Mouse (Mus musculus) stomach, embryonic 14.5 days (tissue): ENCODE data around the gene Suclg2. TPM values are rescaled to one million over a fixed set of nuclear protein-coding genes. Genes with fewer than 3 reads are reported as not detected.

Experiments used
- ATAC-seq: fragments of 200-750 bp; cut with Nextera tagmentation; 2 replicates; pipeline ENCODE4 v1.8.0; 2017; ENCODE audit warnings: low read depth, moderate TSS enrichment; ENCODE audit not compliant: insufficient number of reproducible peaks, insufficient read depth, low FRiP score
- H3K27ac ChIP-seq: fragments of 300-500 bp; sonication (generic); 2 replicates; pipeline ENCODE4 v1.5.1; 2014; ENCODE audit warnings: mild to moderate bottlenecking, low read length, moderate library complexity, mixed read lengths
- H3K27me3 ChIP-seq: fragments of 300-500 bp; sonication (generic); 2 replicates; pipeline ENCODE4 v1.6.1; 2014; ENCODE audit warnings: low read length, control low read depth, mixed read lengths; ENCODE audit not compliant: control insufficient read depth, insufficient read depth
- H3K36me3 ChIP-seq: fragments of 300-500 bp; sonication (generic); 2 replicates; pipeline ENCODE4 v1.6.1; 2014; ENCODE audit warnings: mild to moderate bottlenecking, control low read depth, low read length, moderate library complexity, mixed read lengths; ENCODE audit not compliant: control insufficient read depth, insufficient read depth
- H3K4me1 ChIP-seq: fragments of 300-500 bp; sonication (generic); 2 replicates; pipeline ENCODE4 v1.6.1; 2014; ENCODE audit warnings: low read length, control low read depth, mixed read lengths; ENCODE audit not compliant: control insufficient read depth, insufficient read depth
- H3K4me2 ChIP-seq: fragments of 300-500 bp; sonication (generic); replicated peaks from 2 replicates; pipeline ENCODE4 v1.6.1; 2014; ENCODE audit warnings: low read depth, low read length, control low read depth
- H3K4me3 ChIP-seq: fragments of 300-500 bp; sonication (generic); 2 replicates; pipeline ENCODE4 v1.5.1; 2014; ENCODE audit warnings: low read depth, low read length, control low read depth
- H3K9ac ChIP-seq: fragments of 300-500 bp; sonication (generic); replicated peaks from 2 replicates; pipeline ENCODE4 v1.6.1; 2014; ENCODE audit warnings: low read depth, mild to moderate bottlenecking, control low read depth, low read length, moderate library complexity, mixed read lengths
- H3K9me3 ChIP-seq: fragments of 300-500 bp; sonication (generic); 2 replicates; pipeline ENCODE4 v1.6.1; 2016; ENCODE audit warnings: low read depth, low read length, control low read depth; ENCODE audit not compliant: control insufficient read depth
- WGBS: fragments of 180-500 bp; shearing (Covaris S2); extraction: QIAGEN DNeasy Blood & Tissue Kit; methylation state at CpG from one replicate; pipeline ENCODE4 v1.1.7; 2014; 5-methylcytosine and 5-hydroxymethylcytosine counted together
- polyA plus RNA-seq: library from polyadenylated mRNA; unstranded; fragments of >200 nt; fragmentation: Nextera tagmentation; extraction: Ambion mirVana; gene quantifications from 2 replicates; pipeline ENCODE4 v1.2.1, GENCODE M21; 2014

Suclg2 gene
- polyA plus RNA-seq, 1 experiment from 2014 or later = 92.4 TPM

DNA sequence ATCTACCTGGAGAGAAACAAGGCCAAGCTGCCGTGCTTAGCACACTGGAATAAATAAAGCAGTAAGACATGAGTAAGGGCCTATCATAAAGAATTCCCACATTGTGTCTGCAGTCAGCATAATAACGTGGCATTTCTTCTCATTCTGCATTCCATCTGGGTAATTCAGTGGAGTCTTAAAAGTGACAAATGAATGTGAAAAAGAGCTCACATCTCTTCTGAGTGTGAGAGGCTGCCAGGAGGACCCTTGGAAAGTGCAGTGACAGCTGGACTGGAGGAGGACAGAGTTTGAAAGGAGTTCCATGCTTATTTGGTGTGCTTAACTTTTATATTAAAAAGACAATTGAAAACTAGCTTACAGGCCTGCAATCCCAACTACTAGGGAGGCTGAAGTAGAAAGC lies 83.2 kb downstream of the Suclg2 start:
- Histone ChIP-seq H3K4me1 (no peaks in the 10 kb centered on the region), H3K4me2 (no peak overlapping the region), H3K27me3 (no peaks in the 10 kb centered on the region), H3K9me3 (no peaks in the 10 kb centered on the region), H3K4me3 (no peak overlapping the region), H3K27ac (no peak overlapping the region), H3K9ac (no peak overlapping the region), H3K36me3 (no peaks in the 10 kb centered on the region)
- ATAC-seq = no peak
- WGBS = 23% methylated on average over 2 of the region's 2 CpGs

DNA sequence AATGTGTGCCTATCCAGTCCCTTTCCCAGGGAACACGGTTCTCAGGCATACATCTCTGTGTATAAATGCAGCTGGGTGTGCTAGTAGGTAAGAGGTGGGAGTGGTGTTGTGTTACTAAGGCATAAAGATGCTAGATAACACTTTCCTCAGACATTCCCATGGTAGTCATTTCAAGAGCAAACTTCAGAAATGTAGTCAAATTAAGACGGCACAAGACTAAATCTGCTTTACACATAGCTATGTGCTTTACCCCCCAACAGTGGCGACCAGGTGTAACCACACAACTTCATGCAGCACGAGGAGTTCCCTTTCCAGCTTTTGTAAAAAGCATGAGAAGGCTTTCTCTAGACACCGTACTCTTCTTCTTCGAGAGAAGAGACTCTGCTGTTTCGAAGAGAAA lies 89.5 kb downstream of the Suclg2 start:
- Histone ChIP-seq H3K4me2 (no peak overlapping the region), H3K4me1 (no peaks in the 10 kb centered on the region), H3K27me3 (no peaks in the 10 kb centered on the region), H3K9me3 (no peaks in the 10 kb centered on the region), H3K4me3 (no peak overlapping the region), H3K36me3 (no peaks in the 10 kb centered on the region), H3K27ac (no peak overlapping the region), H3K9ac (no peak overlapping the region)
- WGBS = 85% methylated on average over 7 of the region's 7 CpGs
- no peak for ATAC-seq

DNA sequence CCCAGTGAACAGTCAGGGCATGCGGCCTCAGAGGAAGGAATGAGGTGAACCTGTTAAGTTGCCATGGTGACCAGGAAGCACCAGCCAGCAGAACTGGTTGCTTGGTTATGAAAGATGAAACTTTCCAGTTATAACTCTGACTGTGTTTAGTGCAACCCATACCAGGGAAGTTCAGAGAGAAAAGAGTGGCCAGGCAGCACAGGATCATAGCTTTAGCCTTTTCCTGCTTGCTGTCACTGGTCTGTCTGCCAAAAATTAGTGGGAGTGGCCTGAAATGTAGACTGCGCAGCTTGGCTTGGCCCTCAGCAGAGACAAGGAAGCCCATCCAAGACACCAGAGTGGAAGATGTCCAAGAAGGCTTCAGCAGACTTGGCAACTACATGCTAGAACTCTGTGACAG lies 96.8 kb downstream of the Suclg2 start:
- Histone ChIP-seq H3K36me3 (no peaks in the 10 kb centered on the region), H3K9me3 (no peaks in the 10 kb centered on the region), H3K27ac (no peak overlapping the region), H3K4me3 (no peak overlapping the region), H3K4me1 (0 out of 2 replicates have a peak, but pooled peaks cover 3% of the 10 kb centered on the region), H3K4me2 (no peak overlapping the region), H3K27me3 (no peaks in the 10 kb centered on the region), H3K9ac (no peak overlapping the region)
- no peak; the same call in 1 of the 2 replicates for ATAC-seq
- WGBS = 55% methylated on average over 2 of the region's 2 CpGs

DNA sequence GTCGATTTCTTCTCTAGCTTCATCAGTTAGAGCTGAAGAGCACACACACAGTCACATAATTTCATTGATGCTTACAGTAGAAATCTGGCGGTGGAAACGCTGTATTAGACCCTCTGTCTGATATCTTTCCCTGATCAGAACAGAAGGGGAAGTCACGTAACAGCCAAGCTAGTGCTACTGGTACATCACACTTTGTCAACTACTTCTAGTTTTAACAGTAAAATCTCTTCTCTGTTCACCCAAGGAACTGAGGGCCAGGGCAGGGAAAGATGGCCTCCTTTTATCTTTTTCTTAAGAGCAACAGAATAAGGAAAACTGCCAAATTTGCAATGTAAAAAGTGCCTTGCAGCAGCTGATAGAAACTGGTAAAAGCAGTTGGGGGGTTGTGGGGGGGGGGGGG lies 97.8 kb downstream of the Suclg2 start:
- WGBS = 80% methylated on average over 4 of the region's 4 CpGs
- 0 out of 2 replicates have a peak, but pooled peaks cover 3% of the 10 kb centered on the region for H3K4me1 ChIP-seq
- H3K4me3 ChIP-seq = no peak overlapping the region
- no peak overlapping the region for H3K27ac ChIP-seq
- H3K36me3 ChIP-seq = no peaks in the 10 kb centered on the region
- H3K9ac ChIP-seq = no peak overlapping the region
- ATAC-seq = no peak
- H3K27me3 ChIP-seq = no peaks in the 10 kb centered on the region
- H3K9me3 ChIP-seq = no peaks in the 10 kb centered on the region
- H3K4me2 ChIP-seq = no peak overlapping the region

DNA sequence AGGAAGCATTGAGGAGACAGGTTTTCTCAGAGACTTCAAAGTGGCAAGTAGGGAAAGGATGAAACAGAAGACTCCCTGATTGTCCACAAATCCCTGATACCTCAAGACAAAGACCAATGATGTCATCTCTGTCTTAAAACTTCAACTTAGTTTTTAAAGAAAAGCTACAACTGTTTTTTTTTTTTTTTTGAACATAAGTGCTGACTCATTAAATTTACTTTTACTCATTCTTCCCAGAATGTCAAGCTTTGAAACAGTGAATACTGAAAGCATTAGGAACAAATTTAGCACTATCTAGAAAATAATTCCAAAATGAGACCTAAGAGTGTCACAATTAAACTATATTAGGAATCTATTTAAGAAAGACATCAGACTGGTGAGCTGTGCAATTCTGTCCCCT lies 98.8 kb downstream of the Suclg2 start:
- no peak for ATAC-seq
- Histone ChIP-seq H3K9ac (no peak overlapping the region), H3K36me3 (no peaks in the 10 kb centered on the region), H3K4me2 (no peak overlapping the region), H3K27ac (no peak overlapping the region), H3K27me3 (no peaks in the 10 kb centered on the region), H3K9me3 (no peaks in the 10 kb centered on the region), H3K4me3 (no peak overlapping the region), H3K4me1 (0 out of 2 replicates have a peak, but pooled peaks cover 3% of the 10 kb centered on the region)

DNA sequence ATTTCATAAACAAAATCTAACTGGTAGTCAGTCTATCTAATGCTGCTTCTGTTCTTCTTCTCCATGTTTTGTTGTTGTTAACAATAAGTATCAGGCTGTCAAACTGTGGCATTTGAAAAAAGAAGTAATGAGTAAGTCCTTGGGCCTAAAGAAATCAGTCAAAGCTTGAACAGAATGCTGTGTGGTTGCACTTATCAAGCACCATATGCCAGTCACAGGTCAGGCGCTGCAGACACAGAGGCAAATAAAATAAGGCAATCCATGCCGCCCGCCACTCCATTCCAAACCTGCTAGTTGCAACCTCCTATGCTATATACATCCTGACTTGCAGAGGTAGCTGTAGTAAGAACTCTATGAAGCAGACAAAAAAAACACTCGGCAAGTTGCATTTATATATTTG lies 100.2 kb downstream of the Suclg2 start:
- Histone ChIP-seq H3K4me3 (no peak overlapping the region), H3K4me1 (0 out of 2 replicates have a peak, but pooled peaks cover 3% of the 10 kb centered on the region), H3K4me2 (no peak overlapping the region), H3K9ac (no peak overlapping the region), H3K27ac (no peak overlapping the region), H3K27me3 (no peaks in the 10 kb centered on the region), H3K36me3 (no peaks in the 10 kb centered on the region), H3K9me3 (no peaks in the 10 kb centered on the region)
- WGBS = 84% methylated on average over 4 of the region's 4 CpGs
- ATAC-seq = no peak

DNA sequence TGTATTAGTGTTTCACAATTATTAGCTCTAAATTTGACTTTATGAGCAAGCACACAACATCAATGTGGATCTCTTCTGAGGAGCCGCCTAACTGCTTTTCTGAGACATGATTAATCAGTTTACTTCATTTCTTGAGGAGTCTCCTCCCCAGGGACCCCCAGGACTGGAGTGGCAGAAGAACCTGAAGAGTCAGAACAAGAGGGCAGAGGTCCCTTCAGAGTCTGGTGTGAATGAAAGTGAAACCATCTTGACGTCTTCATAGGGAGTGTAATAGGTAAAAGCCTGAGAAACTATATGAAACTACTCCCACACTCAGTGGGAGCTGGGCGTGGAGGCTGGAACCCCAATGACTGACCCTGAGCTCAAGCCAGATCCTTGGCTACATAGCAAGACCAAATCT lies 105.4 kb downstream of the Suclg2 start:
- ATAC-seq = no peak
- Histone ChIP-seq H3K4me2 (no peak overlapping the region), H3K9me3 (no peaks in the 10 kb centered on the region), H3K9ac (no peak overlapping the region), H3K4me1 (no peaks in the 10 kb centered on the region), H3K4me3 (no peak overlapping the region), H3K36me3 (no peaks in the 10 kb centered on the region), H3K27ac (no peak overlapping the region), H3K27me3 (no peaks in the 10 kb centered on the region)
- WGBS = 67% methylated on average over 3 of the region's 3 CpGs

DNA sequence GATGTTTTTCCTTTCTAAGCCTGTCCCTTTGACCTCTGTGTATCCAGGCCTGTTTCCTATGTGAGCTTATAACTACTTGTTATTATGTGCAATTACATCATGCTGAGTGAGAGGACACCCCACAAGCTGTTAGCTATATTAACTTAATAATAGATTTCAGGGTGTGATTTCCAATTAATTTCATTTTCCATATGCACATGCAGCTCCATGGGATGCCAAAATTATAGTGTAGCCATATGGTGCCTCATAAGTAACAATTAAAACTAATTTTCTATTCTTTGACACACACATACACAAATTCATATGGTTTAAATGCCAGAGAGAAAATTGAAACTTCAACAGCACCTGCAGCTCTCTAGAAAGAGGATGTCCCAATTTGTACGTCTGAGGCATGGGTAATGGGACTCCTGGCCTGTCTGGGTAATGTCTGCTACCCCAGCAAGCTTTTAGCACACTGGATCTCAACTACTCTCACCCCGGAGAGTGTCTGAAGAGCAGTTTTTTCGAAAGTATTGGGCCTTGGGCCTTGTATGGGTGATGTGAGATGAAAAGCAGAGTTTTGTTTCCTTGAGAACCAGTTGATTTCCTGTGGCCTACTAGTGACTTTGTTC lies 106.1 kb downstream of the Suclg2 start:
- Histone ChIP-seq H3K27ac (no peak overlapping the region), H3K4me2 (no peak overlapping the region), H3K4me3 (no peak overlapping the region), H3K9me3 (no peaks in the 10 kb centered on the region), H3K4me1 (no peaks in the 10 kb centered on the region), H3K9ac (no peak overlapping the region), H3K27me3 (no peaks in the 10 kb centered on the region), H3K36me3 (no peaks in the 10 kb centered on the region)
- ATAC-seq = no peak
- WGBS = 74% methylated on average over 3 of the region's 3 CpGs

DNA sequence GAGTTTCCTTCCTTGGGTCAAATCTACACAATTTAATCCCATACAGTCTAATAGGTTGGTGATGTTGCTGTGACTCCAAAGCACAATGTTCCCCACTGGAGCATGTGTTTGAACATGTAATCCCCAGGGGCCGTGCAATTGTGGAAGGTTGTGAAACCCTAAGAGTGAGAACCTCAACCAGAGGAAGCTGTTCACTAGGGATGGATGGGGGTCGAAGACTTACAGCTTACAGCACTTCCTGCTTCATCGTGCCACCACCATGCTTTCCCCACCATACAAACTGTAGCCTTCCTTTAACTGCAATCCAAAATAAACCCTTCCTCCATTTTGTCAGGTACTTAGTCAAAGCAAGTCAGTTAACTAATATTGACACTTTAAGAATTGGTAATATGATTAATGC lies 107.5 kb downstream of the Suclg2 start:
- no peak for ATAC-seq
- Histone ChIP-seq H3K9ac (no peak overlapping the region), H3K4me3 (no peak overlapping the region), H3K4me2 (no peak overlapping the region), H3K27ac (no peak overlapping the region), H3K4me1 (no peaks in the 10 kb centered on the region), H3K9me3 (no peaks in the 10 kb centered on the region), H3K27me3 (no peaks in the 10 kb centered on the region), H3K36me3 (no peaks in the 10 kb centered on the region)
- 80% methylated on average over 3 of the region's 3 CpGs for WGBS
